Mouse (Mus musculus): Measurements from ENCODE around the gene Zfp986.
"Not testable (repeated sequence)": the region's sequence is repeated elsewhere in the genome, so short reads cannot be mapped to it uniquely, and the experiment has no call there.

DNA sequence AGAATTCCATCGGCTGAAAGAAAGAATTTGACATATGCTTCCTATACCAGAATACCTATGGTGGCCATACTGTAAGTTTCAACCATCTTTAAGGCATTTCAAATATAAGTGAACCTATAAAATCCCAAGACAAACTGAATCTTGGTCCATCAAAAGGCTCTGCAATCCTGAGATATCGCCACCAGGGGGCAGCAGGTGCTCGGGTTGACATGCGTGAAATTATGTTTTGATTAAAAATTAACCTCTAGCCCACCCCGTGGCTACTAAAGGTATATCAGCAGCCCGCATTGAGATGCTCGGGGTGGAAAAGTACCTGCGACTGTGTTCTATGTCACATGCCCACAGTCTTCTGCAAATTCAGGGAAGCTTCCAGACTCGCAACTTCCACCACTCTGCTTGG is 17.2 kb upstream of the Zfp986 start:
- TF ChIP-seq CTCF (conservative IDR thresholded peaks at IDR 0.05; ENCODE audit: low read length); POU5F1 (IDR thresholded peaks at IDR 0.05; ENCODE audit: borderline replicate concordance, low read length); NANOG (IDR thresholded peaks at IDR 0.05; ENCODE audit: borderline replicate concordance, low read length): not testable (repeated sequence)
